Mouse (Mus musculus) brain, embryonic 14.5 days (tissue): ENCODE measurements around the gene Gm20662. TPM values are rescaled to one million over a fixed set of nuclear protein-coding genes. Genes with fewer than 3 reads are reported as not detected.
A peak's percentile ranks its signal among the peaks of the same experiment; 100 is the strongest.

Experiments used
- DNase-seq: peaks from one replicate; pipeline ENCODE4 v3.0.0-alpha.2; 2011; ENCODE audit warnings: low read depth
- CTCF ChIP-seq: fragments of 200-500 bp; IDR thresholded peaks from 2 replicates; pipeline ENCODE4 v1.5.1; 2012; ENCODE audit warnings: inconsistent platforms, mild to moderate bottlenecking, moderate library complexity, borderline replicate concordance; ENCODE audit not compliant: insufficient read depth, insufficient read length; ENCODE audit errors: extremely low read depth
- POLR2A ChIP-seq: fragments of 200-500 bp; IDR thresholded peaks from 2 replicates; pipeline ENCODE4 v1.6.1; 2012; ENCODE audit warnings: mild to moderate bottlenecking, inconsistent platforms, borderline replicate concordance; ENCODE audit not compliant: poor library complexity, insufficient read depth, insufficient read length, severe bottlenecking; ENCODE audit errors: extremely low read depth
- polyA plus RNA-seq: library from polyadenylated mRNA; depleted of rRNA; stranded (reverse); fragments of >200 nt; gene quantifications from 2 replicates; pipeline ENCODE4 v1.2.3, GENCODE M21; 2012

Gm20662 gene
- polyA plus RNA-seq, 1 experiment: 2.3 TPM

DNA sequence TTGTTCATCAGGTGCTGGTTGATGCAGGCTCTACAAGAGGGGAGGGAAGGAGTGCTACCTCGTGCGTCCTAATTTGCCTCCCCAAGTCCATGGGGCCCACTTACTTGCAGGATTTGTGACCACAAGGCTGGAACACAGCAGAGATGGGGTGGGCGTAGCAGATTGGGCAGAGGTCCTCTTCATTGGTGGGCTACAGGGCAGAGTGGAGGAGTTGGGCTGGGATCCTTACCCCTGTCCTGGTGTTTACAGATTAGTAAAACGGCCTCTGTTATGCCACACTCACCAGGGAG, 55.7 kb downstream of the Gm20662 start:
- no peak for DNase-seq
- no peak for TF ChIP-seq POLR2A
- no peak for TF ChIP-seq CTCF

DNA sequence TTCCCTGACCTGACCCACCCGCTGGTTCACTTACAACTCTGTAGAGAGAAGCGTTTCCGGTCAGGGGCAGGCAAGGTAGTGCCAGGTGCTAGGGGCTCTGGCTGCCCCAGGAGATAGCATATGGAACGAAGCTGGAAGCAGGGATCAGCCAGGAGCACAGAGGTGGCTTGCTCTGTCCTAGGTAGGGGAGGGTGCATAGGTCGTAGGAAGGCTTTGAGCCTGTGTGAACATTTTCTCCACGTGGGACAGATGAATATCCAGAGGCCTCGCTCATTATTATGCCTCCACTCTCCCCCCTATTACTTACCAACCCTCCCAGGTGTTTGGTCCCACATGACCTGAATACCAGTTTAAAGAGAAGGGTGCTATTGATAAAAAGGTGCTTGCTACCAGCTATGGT, 56.3 kb downstream of the Gm20662 start:
- TF ChIP-seq CTCF: no peak
- TF ChIP-seq POLR2A: no peak
- no peak for DNase-seq

DNA sequence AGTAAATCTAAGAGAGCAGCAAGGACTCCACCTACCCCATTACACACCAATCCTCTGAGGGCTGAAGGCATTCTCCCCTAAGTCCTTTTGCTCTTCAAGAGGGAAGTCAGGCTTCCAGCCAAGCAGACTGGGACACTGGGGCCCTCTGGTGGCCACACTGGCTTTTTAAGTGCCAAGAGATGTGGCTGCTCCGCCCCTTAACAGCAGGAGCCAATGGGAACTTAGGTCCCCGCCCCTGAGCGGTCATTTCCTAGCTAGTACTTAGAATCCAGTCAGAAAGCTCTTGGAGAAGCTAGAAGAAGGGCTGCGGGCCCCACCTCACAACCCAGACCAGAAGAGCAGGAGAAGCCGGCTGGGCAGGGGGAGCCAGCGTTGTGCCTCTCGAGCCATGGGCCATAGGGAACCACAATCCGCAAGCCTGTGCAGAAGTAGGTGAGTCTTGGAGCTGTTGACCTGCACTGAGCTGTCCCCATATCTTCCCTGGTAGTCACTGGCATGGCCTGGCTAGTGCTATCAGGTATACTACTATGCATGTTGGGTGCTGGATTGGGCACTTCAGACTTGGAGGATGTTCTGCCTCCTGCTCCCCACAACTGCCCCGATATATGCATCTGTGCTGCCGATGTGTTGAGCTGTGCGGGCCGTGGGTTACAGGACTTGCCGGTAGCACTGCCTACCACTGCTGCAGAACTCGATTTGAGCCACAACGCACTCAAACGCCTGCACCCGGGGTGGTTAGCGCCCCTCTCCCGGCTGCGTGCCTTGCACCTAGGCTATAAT, 56.9 kb downstream of the Gm20662 start, which contains the start of gene Amigo3:
Gene Amigo3, plus strand, starts transcription at position 275 of the 780 bp plus-strand sequence.
- DNase-seq: peak; percentile 97
- TF ChIP-seq POLR2A (no peak), CTCF (peak; percentile 94)

DNA sequence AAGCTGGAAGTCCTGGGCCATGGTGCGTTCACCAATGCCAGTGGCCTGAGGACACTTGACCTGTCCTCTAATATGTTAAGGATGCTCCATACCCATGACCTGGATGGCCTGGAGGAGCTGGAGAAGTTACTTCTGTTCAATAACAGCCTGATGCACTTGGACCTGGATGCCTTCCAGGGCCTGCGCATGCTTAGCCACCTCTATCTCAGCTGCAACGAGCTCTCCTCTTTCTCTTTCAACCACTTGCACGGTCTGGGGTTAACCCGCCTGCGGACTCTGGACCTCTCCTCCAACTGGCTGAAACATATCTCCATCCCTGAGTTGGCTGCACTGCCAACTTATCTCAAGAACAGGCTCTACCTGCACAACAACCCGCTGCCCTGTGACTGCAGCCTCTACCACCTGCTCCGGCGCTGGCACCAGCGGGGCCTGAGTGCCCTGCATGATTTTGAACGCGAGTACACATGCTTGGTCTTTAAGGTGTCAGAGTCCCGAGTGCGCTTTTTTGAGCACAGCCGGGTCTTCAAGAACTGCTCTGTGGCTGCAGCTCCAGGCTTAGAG, 57.6 kb downstream of the Gm20662 start:
- DNase-seq: no peak
- TF ChIP-seq POLR2A (no peak), CTCF (no peak)

DNA sequence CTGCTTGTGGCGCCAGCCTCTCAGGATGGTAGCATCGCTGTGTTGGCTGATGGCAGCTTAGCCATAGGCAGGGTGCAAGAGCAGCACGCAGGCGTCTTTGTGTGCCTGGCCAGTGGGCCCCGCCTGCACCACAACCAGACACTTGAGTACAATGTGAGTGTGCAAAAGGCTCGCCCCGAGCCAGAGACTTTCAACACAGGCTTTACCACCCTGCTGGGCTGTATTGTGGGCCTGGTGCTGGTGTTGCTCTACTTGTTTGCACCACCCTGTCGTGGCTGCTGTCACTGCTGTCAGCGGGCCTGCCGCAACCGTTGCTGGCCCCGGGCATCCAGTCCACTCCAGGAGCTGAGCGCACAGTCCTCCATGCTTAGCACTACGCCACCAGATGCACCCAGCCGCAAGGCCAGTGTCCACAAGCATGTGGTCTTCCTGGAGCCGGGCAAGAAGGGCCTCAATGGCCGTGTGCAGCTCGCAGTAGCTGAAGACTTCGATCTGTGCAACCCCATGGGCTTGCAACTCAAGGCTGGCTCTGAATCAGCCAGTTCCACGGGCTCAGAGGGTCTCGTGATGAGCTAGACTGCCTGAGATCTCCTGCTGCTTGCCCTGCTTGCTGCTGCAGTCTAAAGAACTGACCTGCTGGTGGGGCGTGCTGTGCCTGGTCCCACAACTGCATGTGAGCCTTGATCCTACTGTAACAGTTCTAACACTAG, 58.3 kb downstream of the Gm20662 start:
- no peak for DNase-seq
- TF ChIP-seq CTCF (no peak), POLR2A (no peak)

- TF ChIP-seq CTCF (no peak), POLR2A (no peak)
- no peak for DNase-seq
Measured at GRCm38 (mm10) chr9:108055061-108055460, 58.9 kb downstream of the Gm20662 start.

DNA sequence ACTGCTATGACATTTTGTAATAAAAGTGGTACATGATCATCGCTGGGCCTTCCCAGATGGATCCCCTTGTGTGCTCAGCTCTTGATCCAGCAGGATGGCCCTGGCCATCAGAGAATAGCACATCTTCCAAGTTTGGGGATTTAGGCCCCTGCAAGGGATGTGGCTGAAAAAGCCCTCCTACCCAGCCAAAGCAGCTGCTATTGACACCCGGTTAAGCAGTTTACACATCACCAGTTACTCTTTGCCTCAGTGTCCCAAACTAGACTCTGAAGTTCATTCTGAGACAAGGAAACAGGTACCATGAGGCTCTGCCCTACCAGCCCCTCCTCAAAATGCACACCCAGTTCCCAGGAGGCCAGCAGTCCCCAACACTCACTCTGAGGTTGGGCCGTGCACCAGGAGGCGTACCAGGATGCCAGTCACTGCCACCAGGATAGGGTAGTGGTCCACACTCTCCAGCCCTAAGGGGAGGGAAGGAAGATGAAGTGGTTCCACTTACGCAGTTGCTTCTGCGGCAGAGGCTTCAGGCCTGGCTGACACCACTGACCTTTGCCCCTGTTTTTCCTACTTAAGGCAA, 59.6 kb downstream of the Gm20662 start:
- TF ChIP-seq CTCF: no peak
- TF ChIP-seq POLR2A: no peak
- no peak for DNase-seq

GRCm38 (mm10) chr9:108056361-108057261, 60.5 kb downstream of the Gm20662 start:
- TF ChIP-seq CTCF: no peak
- no peak for TF ChIP-seq POLR2A
- DNase-seq: no peak

- TF ChIP-seq POLR2A: no peak
- TF ChIP-seq CTCF: no peak
- DNase-seq: no peak
Measured at GRCm38 (mm10) chr9:108057262-108057562, 61.1 kb downstream of the Gm20662 start.

- TF ChIP-seq POLR2A (no peak), CTCF (no peak)
- DNase-seq: no peak
Measured at GRCm38 (mm10) chr9:108058291-108058690, 62.1 kb downstream of the Gm20662 start.
